Mouse (Mus musculus) lung, postnatal 0 days (tissue): ENCODE data around the gene Olfr803.

Experiments used
- CTCF ChIP-seq: IDR thresholded peaks from 2 replicates; pipeline ENCODE4 v1.5.1; 2016; ENCODE audit warnings: antibody characterized with exemption, mild to moderate bottlenecking
- EP300 ChIP-seq: IDR thresholded peaks from 2 replicates; pipeline ENCODE4 v1.6.1; 2016; ENCODE audit warnings: antibody characterized with exemption, mild to moderate bottlenecking, control low read depth

DNA sequence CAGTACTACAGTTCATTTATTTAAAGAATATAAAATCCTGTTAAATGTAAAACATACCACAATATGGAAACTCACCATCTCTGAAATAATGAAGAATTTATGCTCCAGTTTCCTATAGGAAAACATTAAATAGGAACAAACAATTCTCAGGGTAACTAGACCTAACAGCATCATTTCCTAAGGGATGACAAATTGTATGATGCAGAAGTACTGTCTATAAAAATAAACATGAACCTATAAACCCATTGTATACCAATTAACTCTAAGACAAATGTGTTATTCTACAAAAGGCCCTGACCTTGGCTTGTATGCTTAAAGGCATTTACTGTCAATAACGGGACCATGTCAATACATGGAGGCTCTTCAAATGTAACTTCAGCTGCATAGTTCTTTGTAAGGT lies 20.3 kb downstream of the Olfr803 start, which contains the start of gene Olfr801:
- TF ChIP-seq CTCF = no peak
- TF ChIP-seq EP300 = no peak
